Mouse (Mus musculus): ENCODE results near the gene Cep295nl.
"Not testable (repeated sequence)": the region's sequence is repeated elsewhere in the genome, so short reads cannot be mapped to it uniquely, and the experiment has no call there.

The Cep295nl gene

GRCm38 (mm10) chr11:118342400-118342981 lies at the start of gene Cep295nl:
TSS of gene Cep295nl (minus strand) at chr11:118342500.
- no peak for DNase-seq

GRCm38 (mm10) chr11:118387816-118388215 lies 45.5 kb upstream of the Cep295nl start:
- not testable (repeated sequence) for DNase-seq

- peak; percentile 56 to 75 for DNase-seq
Measured at GRCm38 (mm10) chr11:118379251-118380009, 37.1 kb upstream of the Cep295nl start.

GRCm38 (mm10) chr11:118378656-118379055 lies 36.4 kb upstream of the Cep295nl start:
- no peak for DNase-seq

- DNase-seq, result not testable (repeated sequence)
Measured at GRCm38 (mm10) chr11:118376323-118376722, 34.0 kb upstream of the Cep295nl start.

DNA sequence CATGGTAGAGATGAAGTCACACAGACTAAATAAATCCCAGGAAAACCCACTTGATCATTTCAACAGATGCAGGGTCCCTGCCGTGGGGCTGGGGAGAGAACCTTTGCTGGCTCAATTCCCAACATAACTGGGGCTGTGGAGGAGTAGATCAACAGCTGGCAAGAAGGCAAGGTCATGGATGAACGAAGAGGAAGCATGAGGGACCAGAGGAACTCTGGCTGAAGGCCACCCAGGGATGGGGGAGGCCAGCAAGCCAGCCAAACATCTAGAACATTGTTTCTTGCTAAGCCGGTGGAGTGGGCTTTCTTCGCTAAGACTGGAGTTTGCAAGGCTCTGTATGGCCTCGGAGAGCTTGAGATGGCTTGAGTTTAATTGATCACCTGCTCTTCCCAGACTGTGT lies 33.6 kb upstream of the Cep295nl start:
- no peak for DNase-seq

DNA sequence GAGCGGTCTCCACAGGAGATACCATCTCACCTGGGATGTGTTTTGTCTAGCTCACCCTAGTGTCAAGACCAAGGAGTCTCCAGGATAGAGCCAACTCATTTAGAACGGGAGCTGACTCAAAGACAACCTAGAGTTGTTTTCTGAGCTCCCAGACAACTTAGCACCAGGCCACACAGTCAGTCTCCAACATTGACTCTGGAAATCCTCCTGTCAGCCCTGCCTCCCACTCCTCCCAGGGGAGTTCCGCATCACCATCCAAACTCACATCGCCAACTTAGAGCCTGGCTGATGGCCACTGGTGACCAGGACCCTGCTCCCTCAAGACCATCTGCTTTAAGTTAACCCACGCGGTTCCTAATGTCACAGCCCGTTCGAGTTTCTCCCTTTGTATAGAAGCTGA lies 33.2 kb upstream of the Cep295nl start:
- no peak for DNase-seq

- no peak for DNase-seq
Measured at GRCm38 (mm10) chr11:118375006-118375405, 32.7 kb upstream of the Cep295nl start.

GRCm38 (mm10) chr11:118374506-118374905 lies 32.2 kb upstream of the Cep295nl start:
- DNase-seq, result no peak

DNA sequence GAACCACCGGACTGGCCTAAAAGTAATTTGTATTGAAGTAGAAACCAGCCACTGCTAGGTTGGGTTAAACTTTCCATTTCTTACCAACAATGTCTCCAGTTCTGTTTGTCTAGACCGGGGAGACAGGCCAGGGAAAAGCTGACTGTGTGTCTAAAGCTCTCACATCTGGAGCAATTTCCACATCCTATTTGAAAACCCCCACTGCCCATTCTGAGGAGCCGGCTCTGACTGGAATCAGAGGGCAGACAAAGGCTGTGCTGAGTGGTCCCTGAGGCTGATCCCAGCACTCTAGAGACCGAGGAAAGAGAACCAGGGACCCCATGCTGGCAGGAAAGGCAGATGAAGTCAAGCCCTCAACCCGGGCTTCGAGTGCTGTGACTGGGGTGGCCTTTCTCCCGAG lies 30.3 kb upstream of the Cep295nl start:
- no peak for DNase-seq

DNA sequence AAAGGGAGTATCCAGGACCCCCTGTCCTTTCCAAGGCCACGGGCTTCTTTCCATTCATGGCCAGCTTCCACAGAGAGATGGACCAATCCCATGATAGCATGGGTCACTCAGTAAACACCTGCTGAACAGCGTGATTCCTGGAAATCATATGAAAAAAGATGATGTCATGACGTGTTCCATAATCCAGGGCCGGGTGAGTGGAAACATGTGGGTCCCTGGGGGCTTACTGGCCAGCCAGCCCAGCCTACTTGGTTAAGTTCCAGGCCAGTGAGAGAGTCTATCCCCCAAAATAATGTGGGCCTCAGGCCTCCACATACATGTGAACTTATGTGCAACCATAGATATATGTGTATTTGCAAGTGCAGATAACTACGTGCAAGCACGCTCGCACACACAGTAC lies 29.6 kb upstream of the Cep295nl start:
- no peak for DNase-seq

GRCm38 (mm10) chr11:118369657-118370056 lies 27.4 kb upstream of the Cep295nl start:
- no peak for DNase-seq

GRCm38 (mm10) chr11:118369251-118369650 lies 27.0 kb upstream of the Cep295nl start:
- DNase-seq, result no peak

DNA sequence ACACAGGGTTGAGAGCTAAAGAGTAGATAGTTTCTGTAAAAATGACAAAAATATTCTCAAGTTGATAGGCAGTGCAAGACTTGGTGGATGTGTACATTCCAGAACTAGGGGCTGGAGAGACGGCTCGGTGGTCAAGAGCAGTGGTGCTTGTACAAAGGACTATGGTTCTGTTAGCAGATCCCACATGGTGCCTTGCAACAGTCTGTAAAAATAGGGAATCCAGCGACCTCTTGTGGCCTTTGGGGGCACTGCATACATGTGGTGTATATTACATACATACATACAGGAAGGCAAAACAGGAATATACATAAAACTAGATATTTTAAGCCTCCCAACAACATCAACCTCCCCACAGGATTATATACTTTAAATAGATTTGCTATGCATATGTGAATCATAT lies 26.0 kb upstream of the Cep295nl start:
- DNase-seq, result peak in 1 of 2 experiments; percentile 17

- no peak for DNase-seq
Measured at GRCm38 (mm10) chr11:118366559-118366958, 24.3 kb upstream of the Cep295nl start.

DNA sequence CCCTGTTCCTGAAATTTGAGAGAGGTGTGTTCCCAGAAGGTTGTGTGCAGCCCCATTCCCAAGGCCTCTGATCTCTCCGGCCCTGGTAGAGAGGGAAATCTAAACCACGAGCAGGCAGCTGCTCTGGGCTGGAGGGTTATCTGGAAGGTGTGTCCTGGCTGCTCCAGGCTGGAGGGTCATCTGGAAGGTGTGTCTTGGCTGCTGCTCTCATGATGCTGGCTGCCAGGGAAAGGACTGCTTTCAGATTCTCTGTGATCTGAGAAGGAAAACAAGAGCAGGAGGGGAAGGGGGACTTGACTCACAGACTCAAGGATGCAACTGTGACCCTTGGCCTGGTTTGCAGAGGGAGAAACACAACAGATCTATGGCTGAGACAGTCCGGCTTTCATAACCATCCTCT lies 23.8 kb upstream of the Cep295nl start:
- DNase-seq, result no peak

GRCm38 (mm10) chr11:118365171-118365570 lies 22.9 kb upstream of the Cep295nl start:
- no peak for DNase-seq

DNA sequence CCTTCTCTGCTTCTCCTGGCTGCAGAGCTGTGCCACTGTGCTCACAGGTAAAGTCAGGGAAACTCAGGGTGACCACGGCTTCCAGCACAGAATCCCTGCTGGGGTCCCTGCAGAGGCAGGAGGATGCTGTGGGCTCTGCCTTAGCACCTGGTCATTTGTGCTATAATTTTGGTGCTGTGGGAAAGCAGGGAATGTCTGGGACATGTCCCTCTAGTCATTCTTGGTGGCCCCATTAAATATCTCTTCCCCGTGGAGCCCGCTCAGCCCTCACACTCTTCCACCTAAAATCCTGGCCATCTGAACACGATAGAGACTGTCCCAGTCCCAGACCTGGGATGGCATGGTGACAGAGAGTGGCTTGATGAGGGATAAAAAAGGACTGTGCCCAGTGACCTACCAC lies 21.7 kb upstream of the Cep295nl start:
- no peak for DNase-seq

DNA sequence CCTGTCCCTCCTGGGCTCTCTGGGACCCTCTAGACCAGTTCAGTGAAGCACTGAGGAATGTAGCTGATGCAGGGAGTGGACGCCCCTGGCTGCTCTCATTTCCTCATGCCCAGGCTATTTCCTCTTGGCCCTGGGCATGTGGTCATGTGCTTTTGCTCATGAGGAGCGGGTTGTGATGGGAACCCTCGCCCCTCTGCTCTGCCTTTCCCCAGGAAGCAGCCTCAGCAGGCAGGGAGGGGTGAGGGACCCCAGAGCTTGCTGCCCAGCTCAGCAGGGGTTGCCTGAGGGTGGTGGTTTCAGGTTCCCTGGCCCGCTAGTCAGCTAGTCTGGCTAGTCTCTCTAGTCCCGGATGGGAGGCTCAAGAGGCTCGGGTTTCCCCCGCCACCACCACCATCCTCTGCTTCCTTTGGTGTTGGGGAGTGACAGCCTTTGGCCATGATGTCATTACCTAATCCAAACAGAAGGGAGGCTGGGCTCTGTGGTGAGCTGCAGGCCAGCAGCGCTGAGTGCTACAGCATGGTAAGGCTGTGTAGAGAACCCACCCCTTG lies 20.7 kb upstream of the Cep295nl start:
- peak; percentile 32 to 37 for DNase-seq

DNA sequence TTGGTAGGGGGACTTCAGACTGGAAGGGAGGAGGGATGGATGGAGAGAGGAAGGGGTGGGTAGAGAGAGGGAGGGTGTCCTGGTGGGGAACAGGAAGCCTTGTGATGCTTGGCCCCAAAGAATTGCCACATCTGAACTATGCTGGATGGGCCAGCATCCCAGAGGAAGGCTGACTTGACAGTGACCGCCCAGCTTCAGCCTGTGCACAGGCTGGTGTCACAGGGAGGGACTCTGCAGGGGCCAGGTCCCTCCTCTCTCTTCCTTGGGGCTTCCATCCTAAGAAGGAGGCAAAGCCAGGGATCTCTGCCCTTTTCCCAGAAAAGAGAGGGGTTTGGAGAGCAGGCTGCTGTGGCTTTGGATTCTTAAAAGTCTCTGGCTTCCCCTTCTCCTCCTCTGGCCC lies 20.2 kb upstream of the Cep295nl start:
- DNase-seq, result no peak

DNA sequence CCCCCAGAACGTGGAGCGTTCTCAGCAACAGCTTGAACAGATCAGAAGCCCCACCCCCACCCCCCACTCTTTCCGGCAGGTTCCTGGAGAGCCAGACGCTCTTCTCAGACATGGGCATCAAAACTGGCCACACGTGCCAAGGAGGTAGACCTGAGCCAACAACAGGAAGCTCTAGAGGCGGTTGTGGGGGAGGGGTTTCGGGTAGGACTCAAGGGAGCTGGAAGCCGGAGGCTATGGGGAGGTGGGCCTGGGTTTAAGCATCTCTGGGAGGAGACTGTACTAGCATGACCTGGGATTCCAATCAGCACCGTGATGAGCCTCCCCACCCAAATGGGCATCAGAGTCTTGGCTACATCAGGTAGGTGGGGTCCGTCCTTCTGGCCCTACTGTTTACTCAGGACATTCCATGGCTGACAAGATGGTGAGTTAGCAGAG lies 18.6 kb upstream of the Cep295nl start:
- no peak for DNase-seq

DNA sequence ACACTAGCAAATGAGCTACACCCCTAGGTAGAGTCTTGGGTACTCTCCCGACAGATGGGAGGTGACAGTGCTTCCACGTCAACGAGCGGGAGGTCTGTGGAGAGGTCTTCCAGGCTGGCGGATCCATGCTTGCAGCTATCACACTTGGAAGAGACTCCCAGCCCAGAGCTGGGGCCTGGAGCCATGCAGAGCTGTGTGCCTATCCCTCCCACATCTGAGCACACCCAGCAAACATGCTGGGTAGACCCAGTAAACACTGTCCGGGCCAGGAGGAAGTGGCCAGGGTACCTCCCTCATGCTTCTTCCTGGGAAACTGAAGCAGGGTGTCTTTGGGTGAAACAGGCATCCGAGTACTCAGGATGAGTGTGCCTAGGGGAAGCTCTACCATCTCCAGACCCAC lies 18.2 kb upstream of the Cep295nl start:
- no peak for DNase-seq

- no peak for DNase-seq
Measured at GRCm38 (mm10) chr11:118355640-118356039, 13.3 kb upstream of the Cep295nl start, which contains the start of gene Timp2. TSS of gene Timp2 (minus strand) at chr11:118355740.

DNA sequence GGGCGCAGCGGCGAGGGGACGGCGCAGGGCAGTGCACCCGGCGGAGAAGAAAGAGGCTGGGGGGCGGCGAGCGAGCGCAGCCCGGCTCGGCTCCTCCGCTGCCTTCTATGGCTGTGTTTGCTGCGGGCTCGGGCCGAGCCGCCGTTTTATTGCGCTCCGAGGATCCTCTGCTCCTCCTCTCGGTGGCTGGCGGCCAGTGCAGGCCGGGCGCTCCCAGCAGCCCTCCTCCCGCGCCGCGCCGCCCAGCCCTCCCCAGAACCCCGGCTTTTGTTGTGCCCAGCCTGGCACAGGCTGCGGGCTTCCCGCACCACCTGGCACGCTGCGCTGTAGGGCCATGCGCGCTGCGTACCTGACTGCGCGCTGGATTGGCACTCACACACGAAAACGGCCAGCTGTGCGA lies 12.9 kb upstream of the Cep295nl start:
- DNase-seq, result peak; percentile 46 to 60
